Mouse (Mus musculus) megakaryocyte, embryonic 14.5 days (primary cell): ENCODE measurements around the gene Rab4b. TPM values are rescaled to one million over a fixed set of nuclear protein-coding genes. Genes with fewer than 3 reads are reported as not detected.
A peak's percentile ranks its signal among the peaks of the same experiment; 100 is the strongest.

ENCODE experiments used
- H3K27me3 ChIP-seq: replicated peaks from 2 replicates; pipeline ENCODE3; 2012; ENCODE audit warnings: inconsistent platforms
- H3K36me3 ChIP-seq: replicated peaks from 2 replicates; pipeline ENCODE3; 2012; ENCODE audit warnings: low read length, inconsistent platforms, mixed read lengths
- H3K4me1 ChIP-seq: 2 replicates; pipeline ENCODE4 v1.6.1; 2012; ENCODE audit warnings: inconsistent platforms
- H3K4me3 ChIP-seq: replicated peaks from 2 replicates; pipeline ENCODE3; 2012; ENCODE audit warnings: moderate library complexity, mild to moderate bottlenecking, inconsistent platforms
- H3K9me3 ChIP-seq: 2 replicates; pipeline ENCODE4 v1.6.1; 2012; ENCODE audit warnings: inconsistent platforms
- FLI1 ChIP-seq: IDR thresholded peaks from 2 replicates; pipeline ENCODE4 v1.6.1; 2012; ENCODE audit warnings: low read length, inconsistent platforms, mixed read lengths
- GATA1 ChIP-seq: IDR thresholded peaks from 3 replicates; pipeline ENCODE4 v1.6.1; 2012; ENCODE audit warnings: mixed read lengths, low read length, inconsistent platforms, borderline replicate concordance
- polyA plus RNA-seq: library from polyadenylated mRNA; stranded (reverse); fragments of >175 nt; gene quantifications from 2 replicates; pipeline ENCODE4 v1.2.3, GENCODE M21; 2012; ENCODE audit warnings: low replicate concordance; ENCODE audit not compliant: insufficient read depth

The Rab4b gene
- 400 and 700 TPM in 2 replicates for polyA plus RNA-seq

DNA sequence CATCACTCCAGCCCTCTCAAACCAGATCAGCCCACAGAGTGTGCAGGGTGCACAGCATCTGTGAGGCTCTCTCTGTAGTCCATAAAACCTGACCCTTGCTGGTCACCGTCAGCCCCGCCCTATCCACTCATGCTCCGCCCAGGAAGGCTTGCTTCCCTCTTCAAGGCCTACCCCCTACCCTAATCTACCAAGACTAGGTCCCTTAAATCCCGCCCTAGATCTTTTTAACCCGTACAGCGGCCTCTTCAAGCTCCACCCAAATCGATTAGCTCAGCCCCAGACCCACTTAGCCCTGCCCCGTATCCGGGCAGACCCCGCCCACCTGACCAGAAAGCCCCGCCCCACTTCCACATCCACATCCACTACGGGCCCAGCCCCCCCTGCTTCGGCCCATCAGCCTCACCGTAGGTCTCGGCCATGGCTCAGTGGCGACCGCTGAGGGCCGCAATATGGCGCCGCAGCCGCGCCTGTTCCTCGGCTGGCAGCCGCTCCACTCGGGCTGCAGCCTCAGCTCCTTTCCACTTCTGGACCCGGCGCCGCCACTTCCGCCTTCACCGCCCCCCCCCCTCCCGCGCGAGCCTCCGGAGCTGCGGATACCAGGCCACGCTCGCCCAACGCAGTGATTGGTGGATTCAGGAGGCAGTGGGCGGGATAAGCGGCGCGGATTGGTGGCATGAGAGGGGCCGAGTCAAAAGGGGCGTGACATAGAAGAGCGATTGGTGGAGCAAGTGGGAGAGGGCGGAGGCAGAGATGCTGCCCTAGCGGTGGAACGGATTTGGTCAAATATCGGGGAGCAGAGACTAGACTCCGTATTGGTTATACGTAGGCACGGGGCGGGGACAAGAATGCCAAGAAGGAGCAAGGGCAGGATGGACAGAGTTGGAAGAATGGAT lies at the start of gene Rab4b:
Gene Rab4b (minus strand): TSS at position 573 of the 893 bp plus-strand sequence.
- H3K4me3 ChIP-seq, result peak within 1 kb of the TSS; percentile 96
- peaks cover 64% of the 10 kb centered on the region for H3K4me1 ChIP-seq
- H3K27me3 ChIP-seq, result no peaks in the 10 kb centered on the region
- no peaks in the 10 kb centered on the region for H3K9me3 ChIP-seq
- H3K36me3 ChIP-seq, result peaks cover 32% of the 10 kb centered on the region
- TF ChIP-seq GATA1, result no peak
- TF ChIP-seq FLI1, result peak; percentile 20; the same call in 1 of the 2 replicates

DNA sequence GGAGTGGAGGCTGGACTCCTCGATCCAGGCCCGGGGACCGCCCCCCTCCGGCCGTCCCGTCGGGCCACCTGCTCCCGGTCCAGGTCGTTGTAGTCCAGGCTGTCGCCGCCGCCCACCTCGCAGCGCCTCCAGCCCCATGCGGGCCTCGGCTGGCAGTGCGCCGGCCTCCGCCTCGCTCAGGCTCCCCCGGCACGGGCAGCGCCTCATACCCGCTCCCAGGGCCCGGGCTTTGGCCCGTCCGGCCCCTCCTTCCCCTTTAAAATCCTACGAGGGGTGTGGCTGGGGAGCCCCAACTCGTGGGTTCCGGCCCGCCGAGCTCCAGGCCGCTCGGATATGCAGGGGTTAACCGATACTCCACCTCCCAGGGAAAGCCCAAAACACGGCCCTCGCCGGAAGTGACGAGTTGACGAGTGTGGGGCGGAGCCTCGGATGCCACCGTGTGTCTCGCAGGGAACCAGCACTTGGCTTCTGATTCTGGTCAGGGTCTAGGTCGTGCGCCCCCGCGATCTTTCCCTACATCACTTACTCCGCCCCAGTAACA lies 49.7 kb upstream of the Rab4b start, which contains the start of gene Itpkc:
Gene Itpkc (minus strand): TSS at position 381 of the 541 bp plus-strand sequence.
- H3K4me1 ChIP-seq, result peaks cover 74% of the 10 kb centered on the region
- peak within 1 kb of the TSS; percentile 97 for H3K4me3 ChIP-seq
- peaks cover 17% of the 10 kb centered on the region for H3K36me3 ChIP-seq
- H3K27me3 ChIP-seq, result no peaks in the 10 kb centered on the region
- H3K9me3 ChIP-seq, result no peaks in the 10 kb centered on the region
- TF ChIP-seq GATA1, result no peak
- no peak for TF ChIP-seq FLI1

DNA sequence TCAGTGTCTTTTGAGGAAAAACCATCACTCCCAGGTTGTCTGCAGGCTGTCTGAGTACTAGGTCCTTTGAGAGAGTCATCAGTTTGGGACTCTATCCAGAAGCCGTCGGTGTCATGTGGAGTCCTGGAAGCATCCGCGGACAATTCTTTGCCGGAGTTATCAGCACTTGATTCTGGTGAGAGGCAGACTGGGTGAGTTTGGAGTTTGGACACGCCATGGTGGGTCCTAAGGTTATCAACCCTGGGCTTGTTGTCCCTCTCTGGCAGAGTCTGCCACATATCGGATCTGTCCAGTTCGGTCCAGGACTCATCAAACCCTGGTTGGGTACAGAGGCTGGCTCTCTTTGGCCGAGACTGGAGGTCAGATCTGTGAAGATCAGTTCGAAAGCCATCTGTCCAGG lies 49.0 kb upstream of the Rab4b start:
- peaks cover 76% of the 10 kb centered on the region for H3K4me1 ChIP-seq
- TF ChIP-seq GATA1, result no peak
- no peak for TF ChIP-seq FLI1

DNA sequence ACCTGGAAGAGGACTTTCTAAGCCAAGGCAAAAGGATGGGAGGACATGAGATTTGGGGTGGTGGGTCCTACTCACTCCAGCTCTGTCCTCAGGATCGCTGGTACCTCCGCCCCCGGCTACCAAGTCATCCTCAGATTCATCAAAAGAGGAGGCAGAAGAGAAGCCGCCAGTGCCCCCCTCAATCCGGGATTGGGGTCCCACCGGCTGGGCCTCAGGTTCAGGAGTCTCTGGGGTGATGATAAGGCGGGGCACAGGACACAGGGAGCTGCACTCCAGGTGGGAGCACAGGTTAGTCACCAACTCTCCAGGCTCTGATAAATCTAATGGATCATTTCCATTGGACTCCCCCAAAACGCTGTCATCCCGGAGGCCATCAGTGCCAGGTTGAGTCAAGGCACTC lies 48.6 kb upstream of the Rab4b start:
- Histone ChIP-seq H3K27me3 (no peaks in the 10 kb centered on the region), H3K4me1 (peaks cover 76% of the 10 kb centered on the region), H3K9me3 (no peaks in the 10 kb centered on the region), H3K4me3 (peak overlapping the region; percentile 97), H3K36me3 (peaks cover 18% of the 10 kb centered on the region)
- no peak for TF ChIP-seq FLI1
- no peak for TF ChIP-seq GATA1

More for the DNA sequence above, 49.0 kb upstream of the Rab4b start:
- peaks cover 17% of the 10 kb centered on the region for H3K36me3 ChIP-seq
- H3K9me3 ChIP-seq, result no peaks in the 10 kb centered on the region
- peak overlapping the region; percentile 97 for H3K4me3 ChIP-seq
- H3K27me3 ChIP-seq, result no peaks in the 10 kb centered on the region

- Histone ChIP-seq H3K27me3 (no peaks in the 10 kb centered on the region), H3K4me3 (peak overlapping the region; percentile 7), H3K4me1 (peaks cover 71% of the 10 kb centered on the region), H3K9me3 (no peaks in the 10 kb centered on the region), H3K36me3 (peaks cover 25% of the 10 kb centered on the region)
- TF ChIP-seq GATA1 (no peak), FLI1 (no peak)
These were observed 46.3 kb upstream of the Rab4b start for GRCm38 (mm10) chr7:27224877-27225575.

- TF ChIP-seq GATA1 (no peak), FLI1 (no peak)
- Histone ChIP-seq H3K9me3 (no peaks in the 10 kb centered on the region), H3K27me3 (no peaks in the 10 kb centered on the region), H3K4me1 (peaks cover 60% of the 10 kb centered on the region), H3K4me3 (no peak overlapping the region), H3K36me3 (peaks cover 43% of the 10 kb centered on the region)
These were observed 43.8 kb upstream of the Rab4b start for GRCm38 (mm10) chr7:27222538-27222937.

DNA sequence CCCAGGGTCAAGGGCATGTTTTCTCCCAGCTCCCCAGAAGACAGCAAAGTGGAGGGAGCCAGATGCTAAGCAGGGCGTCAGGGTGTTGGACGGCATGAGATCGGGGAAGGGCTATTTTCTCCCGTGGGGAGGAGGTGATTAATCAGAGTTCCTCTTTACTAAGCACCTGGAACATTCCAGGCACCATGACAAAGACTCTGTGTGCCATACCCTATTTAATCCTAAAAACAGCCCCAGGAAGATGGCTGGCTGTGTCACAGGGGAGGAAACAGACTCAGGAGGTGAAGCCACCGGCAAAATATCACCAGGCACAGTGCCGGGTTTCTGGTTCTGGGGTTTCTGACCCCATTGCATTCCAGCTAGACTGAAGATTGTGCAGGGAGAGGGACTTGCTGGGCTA lies 43.2 kb upstream of the Rab4b start:
- Histone ChIP-seq H3K4me3 (no peak overlapping the region), H3K4me1 (peaks cover 54% of the 10 kb centered on the region), H3K27me3 (no peaks in the 10 kb centered on the region), H3K36me3 (peaks cover 48% of the 10 kb centered on the region), H3K9me3 (no peaks in the 10 kb centered on the region)
- no peak for TF ChIP-seq GATA1
- no peak for TF ChIP-seq FLI1

DNA sequence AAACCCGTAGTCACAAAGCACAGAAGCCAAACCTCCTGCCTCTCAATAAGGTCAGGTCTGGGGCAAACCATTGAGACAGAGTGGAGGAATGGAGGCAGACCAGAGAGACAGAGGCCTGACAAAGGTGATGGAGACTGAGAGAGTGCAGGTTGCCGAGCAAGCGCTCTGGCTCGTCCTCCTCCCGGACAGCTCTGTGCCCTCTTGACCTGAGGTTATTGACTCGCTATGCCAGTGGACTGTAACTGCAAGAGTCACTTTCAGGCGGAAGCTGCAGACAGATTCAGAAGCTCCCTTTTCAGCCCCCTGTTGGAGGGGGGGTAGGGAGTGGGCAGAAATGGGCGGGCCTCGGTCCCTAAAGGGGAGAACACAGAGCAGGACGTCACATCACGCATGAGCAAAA lies 41.2 kb upstream of the Rab4b start:
- no peak overlapping the region for H3K4me3 ChIP-seq
- no peaks in the 10 kb centered on the region for H3K9me3 ChIP-seq
- H3K27me3 ChIP-seq, result no peaks in the 10 kb centered on the region
- H3K36me3 ChIP-seq, result peaks cover 54% of the 10 kb centered on the region
- TF ChIP-seq FLI1 (no peak), GATA1 (no peak)
- peaks cover 34% of the 10 kb centered on the region for H3K4me1 ChIP-seq

DNA sequence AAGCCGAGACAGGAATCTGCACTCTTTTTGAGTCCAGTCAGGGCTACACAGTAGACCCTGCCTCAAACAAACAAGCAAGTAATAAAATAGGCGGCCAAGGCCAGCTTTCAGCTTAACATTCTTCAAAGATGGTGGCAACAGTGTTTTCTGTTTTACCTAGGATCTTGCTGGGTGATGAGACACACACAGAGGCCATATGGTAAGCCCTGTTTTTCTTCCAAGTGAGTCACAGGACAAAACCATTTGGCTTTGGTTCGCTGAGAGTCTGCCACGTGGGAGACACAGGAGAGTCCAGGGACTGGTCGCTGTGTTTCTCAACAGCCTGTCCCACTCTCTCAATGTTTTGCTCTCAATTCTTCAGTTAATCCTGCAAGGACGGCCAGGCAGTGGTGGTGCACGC lies 39.9 kb upstream of the Rab4b start:
- H3K4me1 ChIP-seq, result peaks cover 20% of the 10 kb centered on the region
- H3K9me3 ChIP-seq, result no peaks in the 10 kb centered on the region
- H3K27me3 ChIP-seq, result no peaks in the 10 kb centered on the region
- peaks cover 57% of the 10 kb centered on the region for H3K36me3 ChIP-seq
- TF ChIP-seq FLI1 (no peak), GATA1 (no peak)
- no peak overlapping the region for H3K4me3 ChIP-seq
